Mouse (Mus musculus) liver, embryonic 13.5 days (tissue): ENCODE results near the gene Zg16. TPM values are rescaled to one million over a fixed set of nuclear protein-coding genes. Genes with fewer than 3 reads are reported as not detected.

Experiments
- ATAC-seq: fragments of 200-750 bp; cut with Nextera tagmentation; 2 replicates; pipeline ENCODE4 v1.8.0; 2017; ENCODE audit warnings: low read depth, mild to moderate bottlenecking, moderate number of reproducible peaks, moderate library complexity
- DNase-seq: peaks from one replicate; pipeline ENCODE4 v3.0.0; 2022
- H3K27ac ChIP-seq: fragments of 300-500 bp; sonication (generic); 2 replicates; pipeline ENCODE4 v1.5.1; 2015; ENCODE audit warnings: moderate library complexity, mild to moderate bottlenecking, inconsistent platforms
- H3K27me3 ChIP-seq: fragments of 300-500 bp; sonication (generic); 2 replicates; pipeline ENCODE4 v1.6.1; 2015; ENCODE audit warnings: mild to moderate bottlenecking, inconsistent platforms
- H3K36me3 ChIP-seq: fragments of 300-500 bp; sonication (generic); 2 replicates; pipeline ENCODE4 v1.6.1; 2015; ENCODE audit warnings: mild to moderate bottlenecking, inconsistent platforms
- H3K4me1 ChIP-seq: fragments of 300-500 bp; sonication (generic); replicated peaks from 2 replicates; pipeline ENCODE4 v1.6.1; 2015; ENCODE audit warnings: inconsistent platforms
- H3K4me2 ChIP-seq: fragments of 300-500 bp; sonication (generic); 2 replicates; pipeline ENCODE4 v1.6.1; 2015; ENCODE audit warnings: inconsistent platforms, mild to moderate bottlenecking, moderate library complexity
- H3K4me3 ChIP-seq: fragments of 300-500 bp; sonication (generic); replicated peaks from 2 replicates; pipeline ENCODE4 v1.5.1; 2015; ENCODE audit warnings: mild to moderate bottlenecking, inconsistent platforms
- H3K9ac ChIP-seq: fragments of 300-500 bp; sonication (generic); 2 replicates; pipeline ENCODE4 v1.6.1; 2015; ENCODE audit warnings: mild to moderate bottlenecking, inconsistent platforms
- H3K9me3 ChIP-seq: fragments of 300-500 bp; sonication (generic); replicated peaks from 2 replicates; pipeline ENCODE4 v1.6.1; 2016; ENCODE audit warnings: inconsistent platforms
- WGBS: fragments of 180-500 bp; shearing (Covaris S2); methylation state at CpG from one replicate; pipeline ENCODE4 v1.1.7; 2015; ENCODE audit not compliant: insufficient replicate concordance; 5-methylcytosine and 5-hydroxymethylcytosine counted together
- polyA plus RNA-seq: library from polyadenylated mRNA; unstranded; fragments of >200 nt; fragmentation: Nextera tagmentation; extraction: Ambion mirVana; gene quantifications from 2 replicates; pipeline ENCODE4 v1.2.1, GENCODE M21; 2015

Gene Zg16
- polyA plus RNA-seq, 1 experiment from 2014 or later = not detected

- 0 out of 2 replicates have a peak overlapping the region, but pooled peaks have one; percentile 19 for H3K4me2 ChIP-seq
- H3K4me1 ChIP-seq = peaks cover 85% of the 10 kb centered on the region
- H3K36me3 ChIP-seq = peaks cover 34% of the 10 kb centered on the region
- ATAC-seq = no peak
- no peak overlapping the region for H3K4me3 ChIP-seq
- H3K27ac ChIP-seq = peak overlapping the region; percentile 56
- 79% methylated on average over 15 of the region's 15 CpGs for WGBS
- H3K27me3 ChIP-seq = no peaks in the 10 kb centered on the region
- no peak for DNase-seq
- H3K9ac ChIP-seq = peak overlapping the region; percentile 48; the same call in 1 of the 2 replicates
- no peaks in the 10 kb centered on the region for H3K9me3 ChIP-seq
These were observed 68.5 kb downstream of the Zg16 start for GRCm38 (mm10) chr7:127018416-127019305.

- WGBS = 57% methylated on average over 6 of the region's 6 CpGs
- no peak overlapping the region for H3K4me3 ChIP-seq
- peaks cover 85% of the 10 kb centered on the region for H3K4me1 ChIP-seq
- peaks cover 34% of the 10 kb centered on the region for H3K36me3 ChIP-seq
- no peaks in the 10 kb centered on the region for H3K9me3 ChIP-seq
- no peak for DNase-seq
- no peaks in the 10 kb centered on the region for H3K27me3 ChIP-seq
- ATAC-seq = no peak
- peak overlapping the region; percentile 48; the same call in 1 of the 2 replicates for H3K9ac ChIP-seq
- H3K27ac ChIP-seq = peak overlapping the region; percentile 56
- H3K4me2 ChIP-seq = 0 out of 2 replicates have a peak overlapping the region, but pooled peaks have one; percentile 19
These were observed 69.2 kb downstream of the Zg16 start for GRCm38 (mm10) chr7:127017950-127018345.

- DNase-seq (peak; percentile 97), ATAC-seq (peak; percentile 81)
- peaks cover 84% of the 10 kb centered on the region for H3K4me1 ChIP-seq
- peaks cover 32% of the 10 kb centered on the region for H3K36me3 ChIP-seq
- peak within 1 kb of the TSS; percentile 93 for H3K27ac ChIP-seq
- peak within 1 kb of the TSS; percentile 94 for H3K9ac ChIP-seq
- H3K4me2 ChIP-seq = peak within 1 kb of the TSS; percentile 95
- H3K9me3 ChIP-seq = no peaks in the 10 kb centered on the region
- no peaks in the 10 kb centered on the region for H3K27me3 ChIP-seq
- H3K4me3 ChIP-seq = peak within 1 kb of the TSS; percentile 86
- WGBS = 5% methylated on average over 39 of the region's 39 CpGs
These were observed 69.9 kb downstream of the Zg16 start, which contains the start of gene Pagr1a for GRCm38 (mm10) chr7:127016971-127017949. Pagr1a (minus strand) TSS chr7:127017352.

GRCm38 (mm10) chr7:127016486-127016938 is 70.6 kb downstream of the Zg16 start:
- peak; percentile 66 for DNase-seq
- 0% methylated on average over 22 of the region's 22 CpGs for WGBS
- peaks cover 83% of the 10 kb centered on the region for H3K4me1 ChIP-seq
- H3K36me3 ChIP-seq = peaks cover 24% of the 10 kb centered on the region
- H3K4me3 ChIP-seq = peak overlapping the region; percentile 86
- H3K9me3 ChIP-seq = no peaks in the 10 kb centered on the region
- no peaks in the 10 kb centered on the region for H3K27me3 ChIP-seq
- H3K4me2 ChIP-seq = peak overlapping the region; percentile 95
- peak overlapping the region; percentile 94 for H3K9ac ChIP-seq
- ATAC-seq = peak; percentile 69
- peak overlapping the region; percentile 93 for H3K27ac ChIP-seq

- H3K27ac ChIP-seq = peak within 1 kb of the TSS; percentile 93
- H3K36me3 ChIP-seq = peaks cover 24% of the 10 kb centered on the region
- peak within 1 kb of the TSS; percentile 95 for H3K4me2 ChIP-seq
- H3K27me3 ChIP-seq = no peaks in the 10 kb centered on the region
- ATAC-seq (no peak), DNase-seq (no peak)
- no peaks in the 10 kb centered on the region for H3K9me3 ChIP-seq
- H3K4me3 ChIP-seq = peak within 1 kb of the TSS; percentile 86
- H3K9ac ChIP-seq = peak within 1 kb of the TSS; percentile 94
- peaks cover 83% of the 10 kb centered on the region for H3K4me1 ChIP-seq
These were observed 70.8 kb downstream of the Zg16 start, which contains the start of gene Pagr1b for GRCm38 (mm10) chr7:127016481-127016485. Pagr1b (minus strand) TSS chr7:127016484.

GRCm38 (mm10) chr7:127016081-127016480 is 71.0 kb downstream of the Zg16 start:
- 3% methylated on average over 10 of the region's 10 CpGs for WGBS
- H3K27ac ChIP-seq = peak overlapping the region; percentile 93
- no peaks in the 10 kb centered on the region for H3K9me3 ChIP-seq
- peak; percentile 66 for DNase-seq
- peaks cover 24% of the 10 kb centered on the region for H3K36me3 ChIP-seq
- H3K4me2 ChIP-seq = peak overlapping the region; percentile 95
- peak overlapping the region; percentile 94 for H3K9ac ChIP-seq
- ATAC-seq = peak; percentile 52
- peaks cover 82% of the 10 kb centered on the region for H3K4me1 ChIP-seq
- H3K27me3 ChIP-seq = no peaks in the 10 kb centered on the region
- peak overlapping the region; percentile 86 for H3K4me3 ChIP-seq

- peak overlapping the region; percentile 86; the same call in 1 of the 2 replicates for H3K4me3 ChIP-seq
- H3K4me1 ChIP-seq = peaks cover 81% of the 10 kb centered on the region
- peak overlapping the region; percentile 93 for H3K27ac ChIP-seq
- H3K36me3 ChIP-seq = peaks cover 24% of the 10 kb centered on the region
- H3K27me3 ChIP-seq = no peaks in the 10 kb centered on the region
- peak overlapping the region; percentile 94 for H3K9ac ChIP-seq
- WGBS = 86% methylated on average over 12 of the region's 12 CpGs
- DNase-seq (no peak), ATAC-seq (no peak)
- no peaks in the 10 kb centered on the region for H3K9me3 ChIP-seq
- H3K4me2 ChIP-seq = peak overlapping the region; percentile 95
These were observed 72.1 kb downstream of the Zg16 start for GRCm38 (mm10) chr7:127014993-127015392.

GRCm38 (mm10) chr7:127014320-127014719 is 72.8 kb downstream of the Zg16 start, which contains the start of gene Mvp:
Mvp (minus strand) TSS chr7:127014621.
- whole genome bisulfite sequencing = 24% methylated on average over 11 of the region's 11 CpGs
- peaks cover 85% of the 10 kb centered on the region for H3K4me1 ChIP-seq

GRCm38 (mm10) chr7:127013385-127013784 is 73.7 kb downstream of the Zg16 start:
- Histone ChIP-seq H3K27ac (no peak overlapping the region), H3K27me3 (no peaks in the 10 kb centered on the region), H3K4me1 (peaks cover 86% of the 10 kb centered on the region), H3K36me3 (peaks cover 24% of the 10 kb centered on the region), H3K9ac (peak overlapping the region; percentile 73; the same call in 1 of the 2 replicates), H3K4me3 (peak overlapping the region; percentile 86; the same call in 1 of the 2 replicates), H3K9me3 (no peaks in the 10 kb centered on the region), H3K4me2 (peak overlapping the region; percentile 95)
- WGBS = 81% methylated on average over 6 of the region's 6 CpGs
- DNase-seq = no peak
- no peak for ATAC-seq

More at GRCm38 (mm10) chr7:127014320-127014719, 72.8 kb downstream of the Zg16 start, which contains the start of gene Mvp:
- Histone ChIP-seq H3K9me3 (no peaks in the 10 kb centered on the region), H3K4me2 (peak within 1 kb of the TSS; percentile 95), H3K9ac (peak within 1 kb of the TSS; percentile 94), H3K27ac (peak within 1 kb of the TSS; percentile 93), H3K36me3 (peaks cover 24% of the 10 kb centered on the region), H3K4me3 (peak within 1 kb of the TSS; percentile 86), H3K27me3 (no peaks in the 10 kb centered on the region)
- ATAC-seq = no peak
- peak; percentile 48 for DNase-seq

GRCm38 (mm10) chr7:127012845-127013244 is 74.3 kb downstream of the Zg16 start:
- 89% methylated on average over 10 of the region's 10 CpGs for WGBS

GRCm38 (mm10) chr7:127012374-127012773 is 74.8 kb downstream of the Zg16 start:
- peaks cover 86% of the 10 kb centered on the region for H3K4me1 ChIP-seq
- no peak for DNase-seq
- no peak overlapping the region for H3K4me2 ChIP-seq
- 0 out of 2 replicates have a peak overlapping the region, but pooled peaks have one; percentile 32 for H3K27ac ChIP-seq
- no peak overlapping the region for H3K9ac ChIP-seq
- peaks cover 24% of the 10 kb centered on the region for H3K36me3 ChIP-seq
- 72% methylated on average over 6 of the region's 6 CpGs for WGBS
- ATAC-seq = no peak
- H3K27me3 ChIP-seq = no peaks in the 10 kb centered on the region
- no peak overlapping the region for H3K4me3 ChIP-seq
- H3K9me3 ChIP-seq = no peaks in the 10 kb centered on the region

More at GRCm38 (mm10) chr7:127012845-127013244, 74.3 kb downstream of the Zg16 start:
- Histone ChIP-seq H3K27me3 (no peaks in the 10 kb centered on the region), H3K9ac (no peak overlapping the region), H3K4me3 (no peak overlapping the region), H3K4me1 (peaks cover 86% of the 10 kb centered on the region), H3K9me3 (no peaks in the 10 kb centered on the region), H3K27ac (no peak overlapping the region), H3K4me2 (no peak overlapping the region), H3K36me3 (peaks cover 24% of the 10 kb centered on the region)
- DNase-seq (no peak), ATAC-seq (no peak)
